Mouse (Mus musculus) embryonic facial prominence, embryonic 13.5 days (tissue): ENCODE data around the gene Mipep. TPM values are rescaled to one million over a fixed set of nuclear protein-coding genes. Genes with fewer than 3 reads are reported as not detected.

Experiments used
- ATAC-seq: fragments of 200-750 bp; cut with Nextera tagmentation; 2 replicates; pipeline ENCODE4 v1.8.0; 2017; ENCODE audit warnings: low read depth; ENCODE audit not compliant: insufficient number of reproducible peaks, insufficient read depth, low FRiP score, low TSS enrichment
- H3K27ac ChIP-seq: fragments of 300-500 bp; sonication (generic); 2 replicates; pipeline ENCODE4 v1.5.1; 2015; ENCODE audit warnings: moderate library complexity, mild to moderate bottlenecking, inconsistent platforms
- H3K27me3 ChIP-seq: fragments of 300-500 bp; sonication (generic); 2 replicates; pipeline ENCODE4 v1.6.1; 2015; ENCODE audit warnings: mild to moderate bottlenecking, inconsistent platforms
- H3K36me3 ChIP-seq: fragments of 300-500 bp; sonication (generic); 2 replicates; pipeline ENCODE4 v1.6.1; 2015; ENCODE audit warnings: mild to moderate bottlenecking, inconsistent platforms
- H3K4me1 ChIP-seq: fragments of 300-500 bp; sonication (generic); 2 replicates; pipeline ENCODE4 v1.6.1; 2015; ENCODE audit warnings: inconsistent platforms
- H3K4me2 ChIP-seq: fragments of 300-500 bp; sonication (generic); 2 replicates; pipeline ENCODE4 v1.6.1; 2015; ENCODE audit warnings: moderate library complexity, mild to moderate bottlenecking, inconsistent platforms
- H3K4me3 ChIP-seq: fragments of 300-500 bp; sonication (generic); 2 replicates; pipeline ENCODE4 v1.5.1; 2015; ENCODE audit warnings: mild to moderate bottlenecking, inconsistent platforms
- H3K9ac ChIP-seq: fragments of 300-500 bp; sonication (generic); 2 replicates; pipeline ENCODE4 v1.6.1; 2015; ENCODE audit warnings: mild to moderate bottlenecking, inconsistent platforms
- H3K9me3 ChIP-seq: fragments of 300-500 bp; sonication (generic); 2 replicates; pipeline ENCODE4 v1.6.1; 2016; ENCODE audit warnings: inconsistent platforms
- WGBS: fragments of 180-500 bp; shearing (Covaris S2); methylation state at CpG from one replicate; pipeline ENCODE4 v1.1.7; 2015; ENCODE audit warnings: mixed read lengths; 5-methylcytosine and 5-hydroxymethylcytosine counted together
- polyA plus RNA-seq: library from polyadenylated mRNA; unstranded; fragments of >200 nt; fragmentation: Nextera tagmentation; extraction: Ambion mirVana; gene quantifications from 2 replicates; pipeline ENCODE4 v1.2.1, GENCODE M21; 2015

Gene Mipep
- polyA plus RNA-seq, 1 experiment from 2014 or later = 24.4 TPM

DNA sequence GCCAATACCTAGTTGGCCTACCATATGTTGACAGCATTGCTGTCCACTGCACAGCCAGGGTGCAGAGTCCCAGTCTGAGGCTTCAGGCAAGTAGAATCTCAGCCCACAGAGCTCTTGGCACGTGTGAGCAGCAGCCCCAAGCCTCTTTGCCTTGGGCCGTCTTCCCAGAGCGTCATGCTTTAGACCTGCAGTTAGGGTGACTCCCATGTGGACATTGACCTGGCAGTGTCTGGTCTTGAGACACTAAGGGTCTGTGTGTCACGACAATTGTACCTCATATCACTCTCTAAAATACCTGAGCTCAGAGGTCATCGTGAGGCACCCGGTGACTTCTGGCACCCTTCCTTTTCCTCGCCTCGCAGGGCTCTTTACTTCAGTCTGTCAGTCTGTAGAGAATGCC, 25.3 kb upstream of the Mipep start:
- Histone ChIP-seq H3K9ac (no peak overlapping the region), H3K4me3 (no peak overlapping the region), H3K9me3 (no peaks in the 10 kb centered on the region), H3K4me2 (no peak overlapping the region), H3K27me3 (no peaks in the 10 kb centered on the region), H3K27ac (no peak overlapping the region), H3K36me3 (peaks cover 37% of the 10 kb centered on the region), H3K4me1 (no peaks in the 10 kb centered on the region)
- no peak for ATAC-seq
- 88% methylated on average over 8 of the region's 8 CpGs for WGBS

DNA sequence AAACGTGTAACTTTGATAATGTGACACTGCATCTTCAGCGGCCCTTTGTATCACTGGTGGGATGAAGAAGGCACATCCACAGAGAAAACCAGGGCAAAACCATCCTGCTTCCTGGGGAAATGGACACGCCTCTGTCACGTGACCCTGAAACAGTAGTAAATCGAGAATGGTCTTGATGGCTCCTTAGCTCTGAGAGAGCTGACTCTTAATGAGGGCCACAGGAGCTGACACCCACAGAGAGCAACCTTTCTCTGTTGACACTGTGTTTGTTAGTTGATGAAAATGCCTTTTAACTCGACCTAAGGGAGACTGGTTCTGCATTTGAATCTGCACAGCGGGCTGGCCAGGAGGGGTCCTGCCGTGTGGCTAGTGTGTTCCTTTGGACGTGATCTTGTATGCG, 22.6 kb upstream of the Mipep start:
- WGBS = 78% methylated on average over 10 of the region's 10 CpGs
- Histone ChIP-seq H3K27ac (no peak overlapping the region), H3K4me3 (no peak overlapping the region), H3K4me2 (no peak overlapping the region), H3K27me3 (no peaks in the 10 kb centered on the region), H3K9ac (no peak overlapping the region), H3K9me3 (no peaks in the 10 kb centered on the region), H3K4me1 (0 out of 2 replicates have a peak, but pooled peaks cover 5% of the 10 kb centered on the region), H3K36me3 (peaks cover 24% of the 10 kb centered on the region)
- ATAC-seq = no peak

DNA sequence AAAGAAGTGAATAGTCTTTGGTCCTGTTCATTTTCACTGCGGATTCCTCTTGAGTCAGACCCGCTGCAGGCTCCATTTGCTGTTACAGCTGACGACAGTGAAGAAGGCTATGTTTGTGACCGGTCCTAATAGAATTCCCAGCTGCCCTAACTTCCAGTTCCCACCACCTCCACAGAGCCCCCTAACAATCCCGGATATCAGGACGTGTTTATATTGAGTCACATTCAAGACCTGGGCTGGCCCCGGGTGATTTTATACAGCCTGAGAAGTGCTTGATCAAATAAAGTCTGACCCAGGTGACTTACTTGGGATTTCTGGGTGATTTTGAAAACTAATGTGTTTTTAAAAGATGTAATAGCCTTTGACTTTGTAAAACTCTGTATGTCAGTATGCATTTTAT, 21.6 kb upstream of the Mipep start:
- H3K4me3 ChIP-seq = no peak overlapping the region
- H3K4me2 ChIP-seq = no peak overlapping the region
- H3K4me1 ChIP-seq = 0 out of 2 replicates have a peak, but pooled peaks cover 5% of the 10 kb centered on the region
- no peaks in the 10 kb centered on the region for H3K9me3 ChIP-seq
- no peak overlapping the region for H3K27ac ChIP-seq
- H3K36me3 ChIP-seq = peaks cover 18% of the 10 kb centered on the region
- H3K27me3 ChIP-seq = no peaks in the 10 kb centered on the region
- ATAC-seq = no peak
- 69% methylated on average over 7 of the region's 7 CpGs for WGBS
- H3K9ac ChIP-seq = no peak overlapping the region

DNA sequence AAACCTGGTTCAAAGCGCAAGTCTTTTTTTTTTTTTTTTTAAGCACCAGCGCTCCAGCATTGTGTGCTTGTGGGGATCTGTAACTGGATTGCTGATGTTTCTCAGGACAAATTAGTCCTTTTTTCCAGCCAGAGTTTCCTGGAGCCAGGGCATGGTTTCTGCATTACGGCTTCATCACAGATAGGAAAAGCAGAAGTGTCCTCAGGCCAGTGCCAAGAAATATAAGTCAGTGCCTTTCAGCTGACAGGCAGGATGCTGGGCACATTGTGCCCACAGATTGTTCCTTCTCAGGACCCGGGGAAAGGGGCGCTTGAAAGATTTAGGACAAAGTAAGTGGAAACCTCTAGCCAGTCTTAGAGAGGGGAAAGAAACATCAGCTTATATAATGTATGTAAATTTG, 20.6 kb upstream of the Mipep start:
- H3K4me1 ChIP-seq = 0 out of 2 replicates have a peak, but pooled peaks cover 5% of the 10 kb centered on the region
- no peak overlapping the region for H3K9ac ChIP-seq
- 83% methylated on average over 5 of the region's 5 CpGs for WGBS
- H3K4me3 ChIP-seq = no peak overlapping the region
- no peak overlapping the region for H3K27ac ChIP-seq
- ATAC-seq = no peak
- no peaks in the 10 kb centered on the region for H3K9me3 ChIP-seq
- H3K36me3 ChIP-seq = peaks cover 16% of the 10 kb centered on the region
- no peaks in the 10 kb centered on the region for H3K27me3 ChIP-seq
- H3K4me2 ChIP-seq = no peak overlapping the region

DNA sequence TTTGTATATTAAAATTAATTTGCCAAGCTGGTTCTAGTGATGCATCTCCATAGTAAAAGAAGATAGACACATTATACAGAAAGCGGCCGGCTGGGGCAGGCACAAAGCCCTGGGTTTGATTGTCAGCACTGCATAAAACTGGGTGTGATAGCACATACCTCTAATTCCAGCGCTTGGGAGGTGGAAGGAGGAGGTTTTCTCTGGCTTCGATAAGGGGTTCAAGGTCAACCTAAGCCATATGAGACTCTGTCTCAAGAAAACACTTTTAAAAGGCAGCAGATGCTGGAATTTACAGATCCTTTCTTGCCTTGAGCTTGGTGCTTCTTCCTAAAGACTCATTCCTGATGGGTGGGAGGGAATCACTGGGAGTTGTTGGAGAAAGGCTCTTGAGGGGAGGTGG, 19.8 kb upstream of the Mipep start:
- Histone ChIP-seq H3K36me3 (peaks cover 14% of the 10 kb centered on the region), H3K9me3 (no peaks in the 10 kb centered on the region), H3K27me3 (no peaks in the 10 kb centered on the region), H3K4me2 (no peak overlapping the region), H3K4me3 (no peak overlapping the region), H3K27ac (no peak overlapping the region), H3K4me1 (0 out of 2 replicates have a peak, but pooled peaks cover 5% of the 10 kb centered on the region), H3K9ac (no peak overlapping the region)
- whole genome bisulfite sequencing = 63% methylated on average over 4 of the region's 4 CpGs
- ATAC-seq = no peak

DNA sequence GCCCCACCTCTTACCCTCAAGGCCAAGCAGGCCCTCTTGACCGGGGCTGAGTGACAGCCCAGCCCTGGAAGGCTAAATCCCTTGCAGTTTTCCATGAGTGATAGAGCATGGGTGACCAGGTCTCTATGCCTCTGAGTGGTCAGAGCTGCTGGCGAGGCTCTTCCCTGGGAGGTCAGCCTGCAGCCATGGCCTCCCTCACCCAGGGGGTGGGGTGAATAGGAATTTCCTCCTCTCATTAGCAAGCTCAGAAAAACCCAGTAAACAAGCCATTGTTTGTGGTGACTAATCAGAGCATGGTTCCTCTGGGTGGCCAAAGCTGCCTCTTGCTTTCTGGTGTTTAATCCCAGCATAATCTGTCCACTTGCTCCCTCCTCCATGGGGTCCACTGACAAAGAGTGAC, 19.3 kb upstream of the Mipep start:
- 60% methylated on average over 2 of the region's 2 CpGs for WGBS
- ATAC-seq = no peak
- Histone ChIP-seq H3K27ac (no peak overlapping the region), H3K4me3 (no peak overlapping the region), H3K36me3 (peaks cover 14% of the 10 kb centered on the region), H3K9me3 (no peaks in the 10 kb centered on the region), H3K4me1 (0 out of 2 replicates have a peak, but pooled peaks cover 5% of the 10 kb centered on the region), H3K9ac (no peak overlapping the region), H3K4me2 (no peak overlapping the region), H3K27me3 (no peaks in the 10 kb centered on the region)

DNA sequence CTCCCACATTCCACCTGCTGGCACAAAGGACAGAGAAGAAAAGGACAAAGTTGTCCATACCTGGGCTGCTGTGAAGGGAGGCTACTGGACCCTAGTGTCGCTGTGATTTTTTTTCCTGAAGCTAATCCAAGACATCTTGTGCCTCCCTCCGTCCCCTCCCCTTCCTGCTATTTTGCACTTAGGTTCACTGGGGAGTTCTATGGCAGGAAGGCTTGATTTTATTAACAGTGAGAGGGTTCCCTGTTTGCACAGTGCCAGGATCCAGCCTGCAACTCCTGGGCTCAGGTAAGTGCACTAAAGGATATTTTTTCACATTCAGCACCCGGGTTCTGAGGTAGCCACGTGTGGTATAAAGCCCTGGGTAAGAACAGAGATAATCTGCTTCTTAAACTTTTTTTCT, 16.5 kb upstream of the Mipep start, which contains the start of gene C1qtnf9:
TSS of gene C1qtnf9 (plus strand) at position 251 of the 400 bp plus-strand sequence.
- H3K27ac ChIP-seq = no peak within 1 kb of the TSS
- peaks cover 5% of the 10 kb centered on the region; the same call in 1 of the 2 replicates for H3K4me1 ChIP-seq
- no peaks in the 10 kb centered on the region for H3K9me3 ChIP-seq
- ATAC-seq = no peak
- WGBS = 47% methylated on average over 4 of the region's 4 CpGs
- H3K36me3 ChIP-seq = no peaks in the 10 kb centered on the region
- no peaks in the 10 kb centered on the region for H3K27me3 ChIP-seq
- no peak within 1 kb of the TSS for H3K4me2 ChIP-seq
- no peak within 1 kb of the TSS for H3K4me3 ChIP-seq
- no peak within 1 kb of the TSS for H3K9ac ChIP-seq

DNA sequence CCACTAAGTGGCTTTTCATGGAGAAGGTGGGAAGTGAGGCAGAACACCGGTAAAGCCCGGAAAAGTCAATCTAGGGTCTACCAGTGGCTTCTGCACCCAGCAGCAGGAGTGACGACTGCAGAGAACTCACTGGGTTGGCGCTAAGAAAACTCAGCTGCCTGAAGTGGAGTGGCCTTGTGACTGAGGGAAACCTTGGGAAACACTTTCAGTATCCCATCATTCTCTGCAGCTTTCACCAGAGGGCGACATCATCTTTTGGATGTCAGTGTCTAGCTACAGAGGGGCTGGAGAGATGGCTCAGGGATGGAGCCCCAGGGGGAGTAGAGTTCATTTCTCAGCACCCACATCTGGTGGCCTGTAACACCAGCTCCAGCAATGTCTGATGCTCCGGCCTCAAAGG, 15.0 kb upstream of the Mipep start:
- no peak overlapping the region for H3K9ac ChIP-seq
- H3K27me3 ChIP-seq = no peaks in the 10 kb centered on the region
- H3K9me3 ChIP-seq = no peaks in the 10 kb centered on the region
- H3K4me1 ChIP-seq = peaks cover 5% of the 10 kb centered on the region; the same call in 1 of the 2 replicates
- WGBS = 45% methylated on average over 6 of the region's 6 CpGs
- no peak overlapping the region for H3K4me3 ChIP-seq
- ATAC-seq = no peak
- H3K27ac ChIP-seq = no peak overlapping the region
- no peak overlapping the region for H3K4me2 ChIP-seq
- no peaks in the 10 kb centered on the region for H3K36me3 ChIP-seq

DNA sequence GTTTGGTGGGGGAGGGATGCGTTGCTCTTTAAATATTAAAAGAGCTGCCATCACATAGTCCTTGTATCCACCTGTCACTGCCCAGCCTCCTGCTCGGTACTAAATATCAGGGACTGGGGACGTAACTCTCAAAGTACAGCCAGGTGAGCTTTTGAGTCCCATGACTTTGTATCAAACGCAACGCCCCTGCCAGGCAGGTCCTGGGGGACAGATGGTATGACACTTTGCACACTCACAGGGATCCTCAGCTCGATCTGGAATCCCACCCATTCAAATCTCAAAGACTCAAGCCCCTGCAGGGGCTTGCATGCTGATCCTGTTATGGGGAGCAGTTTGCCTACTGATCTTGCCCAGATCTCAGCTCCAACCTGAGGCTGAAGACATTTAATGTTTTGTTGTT, 13.8 kb upstream of the Mipep start:
- peak overlapping the region; percentile 60 for H3K4me2 ChIP-seq
- WGBS = 78% methylated on average over 6 of the region's 6 CpGs
- no peak overlapping the region for H3K27ac ChIP-seq

DNA sequence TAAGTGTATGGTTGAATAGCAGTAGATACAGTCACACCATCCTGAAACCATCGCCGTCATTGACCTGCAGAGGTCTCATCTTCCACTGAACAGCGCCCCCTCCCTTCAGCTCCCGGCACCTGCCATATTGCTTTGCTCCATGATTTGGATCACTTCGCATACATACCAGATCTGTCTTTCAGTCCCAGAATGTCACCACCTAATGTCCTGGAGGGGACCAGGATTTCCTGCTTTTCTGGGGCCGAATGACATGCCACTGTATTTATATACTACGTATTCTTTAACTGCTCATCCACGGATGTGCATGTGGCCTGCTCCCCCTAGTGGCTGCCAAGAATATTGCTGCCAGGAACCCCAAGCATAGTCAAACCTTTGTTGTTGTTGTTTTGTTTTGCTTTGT, 13.3 kb upstream of the Mipep start:
- 3% methylated on average over 8 of the region's 8 CpGs for WGBS
- ATAC-seq = no peak
- peak overlapping the region; percentile 39 for H3K4me3 ChIP-seq
- no peak overlapping the region for H3K9ac ChIP-seq
- H3K27ac ChIP-seq = no peak overlapping the region
- H3K27me3 ChIP-seq = no peaks in the 10 kb centered on the region
- no peaks in the 10 kb centered on the region for H3K36me3 ChIP-seq
- peak overlapping the region; percentile 60 for H3K4me2 ChIP-seq
- H3K9me3 ChIP-seq = no peaks in the 10 kb centered on the region
- no peaks in the 10 kb centered on the region; the same call in 1 of the 2 replicates for H3K4me1 ChIP-seq

More for the DNA sequence above, 13.8 kb upstream of the Mipep start:
- Histone ChIP-seq H3K9ac (no peak overlapping the region), H3K9me3 (no peaks in the 10 kb centered on the region), H3K4me1 (no peaks in the 10 kb centered on the region; the same call in 1 of the 2 replicates), H3K4me3 (no peak overlapping the region), H3K27me3 (no peaks in the 10 kb centered on the region), H3K36me3 (no peaks in the 10 kb centered on the region)
- no peak for ATAC-seq

DNA sequence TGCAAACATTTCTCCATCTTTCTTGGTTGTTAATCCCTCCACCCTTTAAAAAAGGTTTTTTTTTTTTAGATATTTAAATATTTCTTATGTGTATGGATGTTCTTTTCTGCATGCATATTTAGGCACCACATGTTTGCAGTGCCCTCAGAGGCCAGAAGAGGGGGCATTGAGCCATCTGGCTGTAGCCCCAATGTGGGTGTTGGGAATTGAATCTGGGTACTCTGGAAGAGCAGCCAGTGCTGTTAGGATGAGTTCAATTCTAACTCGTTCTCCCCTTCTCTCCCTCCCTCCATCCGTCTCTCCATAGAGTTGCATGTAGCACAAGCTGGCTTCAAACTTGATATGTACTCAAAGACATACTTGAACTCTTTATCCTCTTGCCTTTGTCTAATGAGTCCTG, 10.9 kb upstream of the Mipep start:
- Histone ChIP-seq H3K27me3 (no peaks in the 10 kb centered on the region), H3K27ac (no peak overlapping the region), H3K9ac (no peak overlapping the region), H3K36me3 (no peaks in the 10 kb centered on the region), H3K9me3 (no peaks in the 10 kb centered on the region), H3K4me2 (no peak overlapping the region), H3K4me1 (no peaks in the 10 kb centered on the region; the same call in 1 of the 2 replicates), H3K4me3 (no peak overlapping the region)
- WGBS = 78% methylated on average over 2 of the region's 2 CpGs
- no peak for ATAC-seq

DNA sequence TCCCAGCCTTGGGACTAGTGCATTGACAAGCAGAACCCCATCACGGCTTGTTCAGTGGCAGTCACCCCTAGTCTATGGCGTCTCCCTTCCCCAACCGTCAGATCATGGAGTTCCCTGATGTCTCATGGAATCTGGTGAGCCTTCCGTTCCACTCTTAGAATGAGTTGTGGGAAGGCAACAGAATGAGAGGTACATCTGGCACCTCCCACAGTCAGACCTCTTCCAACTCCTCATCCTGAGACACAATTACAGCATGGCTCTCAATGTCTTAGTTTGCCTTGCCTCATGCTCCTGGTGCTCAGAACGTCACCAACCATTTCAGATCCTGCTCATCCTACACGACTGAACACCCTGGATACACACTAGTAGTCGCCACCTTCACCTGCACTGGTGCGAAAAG, 7.9 kb upstream of the Mipep start:
- H3K27me3 ChIP-seq = no peaks in the 10 kb centered on the region
- H3K9ac ChIP-seq = no peak overlapping the region
- no peaks in the 10 kb centered on the region for H3K36me3 ChIP-seq
- H3K4me2 ChIP-seq = no peak overlapping the region
- H3K9me3 ChIP-seq = no peaks in the 10 kb centered on the region
- no peaks in the 10 kb centered on the region for H3K4me1 ChIP-seq
- no peak for ATAC-seq
- H3K4me3 ChIP-seq = no peak overlapping the region
- H3K27ac ChIP-seq = no peak overlapping the region
- 89% methylated on average over 8 of the region's 8 CpGs for WGBS
